Mouse (Mus musculus) midbrain, embryonic 13.5 days (tissue): ENCODE measurements at regions not wholly inside any gene's neighbourhood (a gene's known extent, or its start where the extent isn't known, plus 50 kb on each side); places are given as distances from the start of the nearest gene placed in this dataset.

Source experiments
- ATAC-seq: fragments of 200-750 bp; cut with Nextera tagmentation; 2 replicates; pipeline ENCODE4 v1.8.0; 2017; ENCODE audit warnings: mild to moderate bottlenecking, moderate TSS enrichment, moderate library complexity
- H3K27ac ChIP-seq: fragments of 300-500 bp; sonication (generic); 2 replicates; pipeline ENCODE4 v1.5.1; 2015; ENCODE audit warnings: inconsistent platforms, mild to moderate bottlenecking, moderate library complexity
- H3K27me3 ChIP-seq: fragments of 300-500 bp; sonication (generic); 2 replicates; pipeline ENCODE4 v1.6.1; 2015; ENCODE audit warnings: mild to moderate bottlenecking, inconsistent platforms
- H3K36me3 ChIP-seq: fragments of 300-500 bp; sonication (generic); 2 replicates; pipeline ENCODE4 v1.6.1; 2015; ENCODE audit warnings: mild to moderate bottlenecking, inconsistent platforms
- H3K4me1 ChIP-seq: fragments of 300-500 bp; sonication (generic); replicated peaks from 2 replicates; pipeline ENCODE4 v1.6.1; 2015; ENCODE audit warnings: inconsistent platforms
- H3K4me2 ChIP-seq: fragments of 300-500 bp; sonication (generic); replicated peaks from 2 replicates; pipeline ENCODE4 v1.6.1; 2015; ENCODE audit warnings: moderate library complexity, mild to moderate bottlenecking, inconsistent platforms
- H3K4me3 ChIP-seq: fragments of 300-500 bp; sonication (generic); replicated peaks from 2 replicates; pipeline ENCODE4 v1.5.1; 2015; ENCODE audit warnings: mild to moderate bottlenecking, inconsistent platforms
- H3K9ac ChIP-seq: fragments of 300-500 bp; sonication (generic); replicated peaks from 2 replicates; pipeline ENCODE4 v1.6.1; 2015; ENCODE audit warnings: mild to moderate bottlenecking, inconsistent platforms
- H3K9me3 ChIP-seq: fragments of 300-500 bp; sonication (generic); 2 replicates; pipeline ENCODE4 v1.6.1; 2016; ENCODE audit warnings: mild to moderate bottlenecking, inconsistent platforms
- WGBS: fragments of 180-500 bp; shearing (Covaris S2); methylation state at CpG from one replicate; pipeline ENCODE4 v1.1.7; 2015; 5-methylcytosine and 5-hydroxymethylcytosine counted together

DNA sequence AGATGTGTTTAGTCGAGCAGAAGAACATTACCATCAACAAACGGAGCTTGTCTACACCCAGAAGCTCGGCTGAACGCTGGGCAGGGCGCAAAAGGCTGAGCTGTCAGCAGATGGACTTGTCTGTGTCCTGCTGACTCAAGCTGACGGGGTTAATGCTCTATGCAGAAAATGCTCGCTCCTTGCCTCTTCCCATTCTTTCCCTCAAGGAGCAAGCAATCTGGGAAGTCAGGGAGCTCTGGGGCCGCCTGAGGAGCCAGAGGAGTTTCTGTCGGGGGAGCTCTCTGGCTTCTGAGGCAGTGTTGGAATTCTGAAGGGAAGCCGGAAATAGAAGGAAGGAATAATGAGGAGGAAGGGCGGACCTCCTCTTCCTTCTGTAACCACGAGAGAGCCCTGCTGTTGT lies 289.3 kb upstream of the G2e3 start:
- no peak for ATAC-seq
- H3K9me3 ChIP-seq: no peaks in the 10 kb centered on the region
- H3K4me3 ChIP-seq: no peak overlapping the region

DNA sequence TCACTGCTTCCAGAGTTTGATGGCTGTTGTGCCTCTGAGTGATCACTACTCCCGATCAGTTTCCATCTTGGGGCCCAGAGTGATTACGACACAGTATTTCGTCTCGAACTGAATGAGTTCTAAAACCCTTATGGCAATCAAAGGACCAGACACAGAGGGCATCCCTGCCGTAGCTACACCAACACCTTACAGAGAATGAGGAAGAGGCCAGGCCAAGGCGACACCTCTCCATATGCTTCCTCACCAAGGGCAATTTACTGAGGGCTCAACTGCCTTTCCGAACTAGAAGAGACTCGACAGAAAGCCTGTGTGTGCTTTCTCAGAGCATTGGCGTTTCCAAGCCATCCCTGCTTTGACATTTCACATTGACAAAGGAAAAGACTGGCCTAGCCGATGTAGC lies 289.8 kb upstream of the G2e3 start:
- Histone ChIP-seq H3K9me3 (no peaks in the 10 kb centered on the region), H3K4me2 (no peak overlapping the region), H3K4me1 (no peaks in the 10 kb centered on the region), H3K36me3 (no peaks in the 10 kb centered on the region), H3K27me3 (no peaks in the 10 kb centered on the region), H3K4me3 (no peak overlapping the region), H3K27ac (no peak overlapping the region), H3K9ac (no peak overlapping the region)
- 75% methylated on average over 10 of the region's 10 CpGs for WGBS
- ATAC-seq: no peak

More for the DNA sequence above, 289.3 kb upstream of the G2e3 start:
- no peaks in the 10 kb centered on the region for H3K27me3 ChIP-seq
- H3K27ac ChIP-seq: no peak overlapping the region
- H3K4me1 ChIP-seq: no peaks in the 10 kb centered on the region
- 28% methylated on average over 12 of the region's 12 CpGs for WGBS
- H3K36me3 ChIP-seq: no peaks in the 10 kb centered on the region
- peak overlapping the region; percentile 30 for H3K4me2 ChIP-seq
- H3K9ac ChIP-seq: no peak overlapping the region

- ATAC-seq: no peak
- Histone ChIP-seq H3K4me2 (no peak overlapping the region), H3K4me1 (no peaks in the 10 kb centered on the region), H3K36me3 (no peaks in the 10 kb centered on the region), H3K27me3 (peaks cover 4% of the 10 kb centered on the region; the same call in 1 of the 2 replicates), H3K4me3 (no peak overlapping the region), H3K9me3 (no peaks in the 10 kb centered on the region), H3K27ac (no peak overlapping the region), H3K9ac (no peak overlapping the region)
- 60% methylated on average over 7 of the region's 7 CpGs for WGBS
Observed at GRCm38 (mm10) chr12:51047116-51047515, 300.7 kb upstream of the G2e3 start.

GRCm38 (mm10) chr12:51045437-51045836 lies 302.4 kb upstream of the G2e3 start:
- no peak overlapping the region for H3K9ac ChIP-seq
- H3K4me1 ChIP-seq: no peaks in the 10 kb centered on the region
- H3K27ac ChIP-seq: no peak overlapping the region
- no peaks in the 10 kb centered on the region for H3K36me3 ChIP-seq
- no peaks in the 10 kb centered on the region for H3K9me3 ChIP-seq
- H3K4me2 ChIP-seq: no peak overlapping the region
- no peak for ATAC-seq
- H3K4me3 ChIP-seq: no peak overlapping the region
- WGBS: 46% methylated on average over 9 of the region's 9 CpGs
- H3K27me3 ChIP-seq: peaks cover 4% of the 10 kb centered on the region; the same call in 1 of the 2 replicates

GRCm38 (mm10) chr12:51045020-51045419 lies 302.8 kb upstream of the G2e3 start:
- H3K4me2 ChIP-seq: no peak overlapping the region
- no peak overlapping the region for H3K9ac ChIP-seq
- H3K27me3 ChIP-seq: peaks cover 4% of the 10 kb centered on the region; the same call in 1 of the 2 replicates
- WGBS: 64% methylated on average over 1 of the region's 1 CpGs
- H3K36me3 ChIP-seq: no peaks in the 10 kb centered on the region
- H3K27ac ChIP-seq: no peak overlapping the region
- H3K4me1 ChIP-seq: no peaks in the 10 kb centered on the region
- no peak overlapping the region for H3K4me3 ChIP-seq
- H3K9me3 ChIP-seq: no peaks in the 10 kb centered on the region
- ATAC-seq: no peak

GRCm38 (mm10) chr12:51032193-51032592 lies 315.7 kb upstream of the G2e3 start:
- Histone ChIP-seq H3K4me3 (no peak overlapping the region), H3K4me2 (no peak overlapping the region), H3K27ac (no peak overlapping the region), H3K36me3 (no peaks in the 10 kb centered on the region), H3K4me1 (peaks cover 7% of the 10 kb centered on the region; the same call in 1 of the 2 replicates), H3K9me3 (no peaks in the 10 kb centered on the region), H3K9ac (no peak overlapping the region), H3K27me3 (peaks cover 3% of the 10 kb centered on the region; the same call in 1 of the 2 replicates)
- 52% methylated on average over 2 of the region's 2 CpGs for WGBS
- no peak for ATAC-seq

GRCm38 (mm10) chr12:51028601-51029174 lies 319.2 kb upstream of the G2e3 start:
- 24% methylated on average over 10 of the region's 10 CpGs for WGBS
- H3K9ac ChIP-seq: no peak overlapping the region
- H3K27ac ChIP-seq: peak overlapping the region; percentile 35; the same call in 1 of the 2 replicates
- peaks cover 6% of the 10 kb centered on the region for H3K27me3 ChIP-seq
- ATAC-seq: peak; percentile 64; the same call in 1 of the 2 replicates
- H3K36me3 ChIP-seq: no peaks in the 10 kb centered on the region
- no peaks in the 10 kb centered on the region for H3K9me3 ChIP-seq
- H3K4me2 ChIP-seq: peak overlapping the region; percentile 22; the same call in 1 of the 2 replicates
- H3K4me1 ChIP-seq: peaks cover 7% of the 10 kb centered on the region; the same call in 1 of the 2 replicates
- no peak overlapping the region for H3K4me3 ChIP-seq

- Histone ChIP-seq H3K4me1 (peaks cover 7% of the 10 kb centered on the region; the same call in 1 of the 2 replicates), H3K9me3 (no peaks in the 10 kb centered on the region), H3K4me2 (no peak overlapping the region), H3K36me3 (no peaks in the 10 kb centered on the region), H3K27ac (no peak overlapping the region), H3K4me3 (no peak overlapping the region), H3K27me3 (peaks cover 10% of the 10 kb centered on the region), H3K9ac (no peak overlapping the region)
- no peak for ATAC-seq
- 92% methylated on average over 5 of the region's 5 CpGs for WGBS
Observed at GRCm38 (mm10) chr12:51026046-51026445, 321.8 kb upstream of the G2e3 start.

DNA sequence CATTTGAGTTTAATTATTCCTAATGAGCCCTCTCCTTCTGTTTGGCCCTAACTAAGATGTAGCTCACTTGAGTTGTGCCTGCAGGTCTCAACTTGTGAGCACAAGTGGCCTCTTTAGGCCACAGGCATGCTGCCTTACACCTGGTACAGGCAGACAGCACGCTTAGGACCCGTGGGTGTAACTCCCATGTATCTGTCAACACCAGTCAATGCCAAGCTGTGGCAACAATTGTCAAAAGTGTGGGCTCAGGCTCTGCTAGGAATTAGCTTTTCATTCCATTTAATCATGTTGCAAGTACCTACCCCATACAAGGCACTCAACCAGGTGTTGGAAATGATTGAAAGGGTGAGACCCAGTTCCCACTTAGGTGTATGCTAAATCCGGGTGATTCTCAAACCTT lies 322.3 kb upstream of the G2e3 start:
- H3K27me3 ChIP-seq: peaks cover 10% of the 10 kb centered on the region

GRCm38 (mm10) chr12:51024057-51024743 lies 323.7 kb upstream of the G2e3 start:
- H3K4me3 ChIP-seq: no peak overlapping the region
- no peak overlapping the region for H3K9ac ChIP-seq
- no peak overlapping the region for H3K4me2 ChIP-seq
- peaks cover 7% of the 10 kb centered on the region; the same call in 1 of the 2 replicates for H3K4me1 ChIP-seq
- H3K27me3 ChIP-seq: peaks cover 7% of the 10 kb centered on the region
- peak; percentile 65 for ATAC-seq
- no peak overlapping the region for H3K27ac ChIP-seq
- H3K9me3 ChIP-seq: no peaks in the 10 kb centered on the region
- no peaks in the 10 kb centered on the region for H3K36me3 ChIP-seq
- WGBS: 93% methylated on average over 3 of the region's 3 CpGs

More for the DNA sequence above, 322.3 kb upstream of the G2e3 start:
- Histone ChIP-seq H3K9me3 (no peaks in the 10 kb centered on the region), H3K4me3 (no peak overlapping the region), H3K4me2 (no peak overlapping the region), H3K27ac (no peak overlapping the region), H3K36me3 (no peaks in the 10 kb centered on the region), H3K4me1 (peaks cover 7% of the 10 kb centered on the region; the same call in 1 of the 2 replicates), H3K9ac (no peak overlapping the region)
- 85% methylated on average over 3 of the region's 3 CpGs for WGBS
- ATAC-seq: no peak

DNA sequence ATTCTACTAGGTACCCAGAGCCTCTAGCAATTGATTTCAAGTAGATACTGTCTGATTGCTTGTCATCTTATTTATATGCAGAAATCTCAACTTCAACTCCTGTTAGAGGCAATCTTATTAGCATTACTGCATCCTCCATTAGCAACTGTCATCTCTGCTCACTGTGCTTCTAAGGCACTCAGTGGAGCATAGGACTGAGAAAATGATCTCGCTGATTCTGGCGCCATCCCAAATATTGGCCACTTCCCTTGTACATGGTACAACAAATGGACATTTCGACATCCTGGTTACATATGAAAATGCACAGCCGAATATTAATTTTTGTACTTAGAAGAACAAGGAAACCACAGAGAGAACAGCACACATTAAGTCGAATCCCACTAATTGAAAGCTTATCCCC lies 329.7 kb upstream of the G2e3 start:
- 83% methylated on average over 5 of the region's 5 CpGs for WGBS

GRCm38 (mm10) chr12:51016081-51016480 lies 331.8 kb upstream of the G2e3 start:
- Histone ChIP-seq H3K27ac (no peak overlapping the region), H3K27me3 (peaks cover 10% of the 10 kb centered on the region; the same call in 1 of the 2 replicates), H3K9me3 (no peaks in the 10 kb centered on the region), H3K4me2 (no peak overlapping the region), H3K36me3 (no peaks in the 10 kb centered on the region), H3K4me3 (no peak overlapping the region), H3K4me1 (no peaks in the 10 kb centered on the region), H3K9ac (no peak overlapping the region)
- WGBS: 91% methylated on average over 6 of the region's 6 CpGs
- no peak for ATAC-seq

More for the DNA sequence above, 329.7 kb upstream of the G2e3 start:
- no peak overlapping the region for H3K4me2 ChIP-seq
- no peak for ATAC-seq
- no peak overlapping the region for H3K9ac ChIP-seq
- no peaks in the 10 kb centered on the region for H3K4me1 ChIP-seq
- no peaks in the 10 kb centered on the region for H3K36me3 ChIP-seq
- H3K4me3 ChIP-seq: no peak overlapping the region
- H3K9me3 ChIP-seq: no peaks in the 10 kb centered on the region
- peaks cover 12% of the 10 kb centered on the region; the same call in 1 of the 2 replicates for H3K27me3 ChIP-seq
- no peak overlapping the region for H3K27ac ChIP-seq
